Mouse (Mus musculus) layer of hippocampus, postnatal 14 days (tissue): Measurements from ENCODE around the gene Hoxc4. TPM values are rescaled to one million over a fixed set of nuclear protein-coding genes. Genes with fewer than 3 reads are reported as not detected.

ENCODE experiments used
- DNase-seq, 2 experiments: peaks; one replicate each; pipeline ENCODE4 v3.0.0; 2021 to 2022; ENCODE audit warnings: low spot score in 2 of 2, mixed read lengths in 1 of 2
- total RNA-seq, 2 experiments: library from RNA; stranded (reverse); gene quantifications; 2 replicates each; pipeline ENCODE4 v1.2.3; 2021

The Hoxc4 gene
- total RNA-seq, 2 experiments from 2014 or later: not detected

DNA sequence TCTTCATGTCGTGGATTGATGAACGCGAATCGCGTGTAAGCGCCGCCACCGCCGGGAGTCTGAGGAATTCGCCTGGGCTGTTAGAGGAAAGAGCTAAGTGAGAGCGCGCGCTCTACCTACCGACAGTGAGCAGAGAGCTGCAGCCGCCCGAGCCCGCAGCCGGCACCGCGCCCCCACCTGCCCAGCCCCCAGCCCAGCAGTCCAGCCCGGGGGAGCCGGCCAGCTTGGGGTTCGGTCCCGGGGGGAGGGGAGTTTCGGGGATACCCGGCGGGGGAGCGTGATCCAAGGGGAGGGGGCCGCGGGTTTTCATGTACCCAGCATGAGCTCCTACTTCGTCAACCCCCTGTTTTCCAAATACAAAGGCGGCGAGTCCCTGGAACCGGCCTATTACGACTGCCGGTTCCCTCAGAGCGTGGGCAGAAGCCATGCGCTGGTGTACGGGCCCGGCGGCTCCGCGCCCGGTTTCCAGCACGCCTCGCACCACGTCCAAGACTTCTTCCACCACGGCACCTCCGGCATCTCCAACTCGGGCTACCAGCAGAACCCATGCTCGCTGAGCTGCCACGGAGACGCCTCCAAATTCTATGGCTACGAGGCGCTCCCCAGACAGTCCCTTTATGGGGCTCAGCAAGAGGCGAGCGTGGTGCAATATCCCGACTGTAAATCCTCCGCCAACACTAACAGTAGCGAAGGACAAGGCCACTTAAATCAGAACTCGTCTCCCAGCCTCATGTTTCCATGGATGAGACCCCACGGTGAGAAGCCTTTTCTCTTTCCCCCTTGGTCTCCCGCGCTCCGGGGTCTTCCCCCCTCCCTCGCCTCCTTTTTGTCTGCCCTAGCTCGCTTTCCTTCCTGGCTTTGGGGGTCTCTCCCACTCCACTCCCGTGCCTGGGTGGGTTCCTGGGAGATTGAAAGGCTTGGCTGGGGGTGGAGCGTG lies 28.0 kb upstream of the Hoxc4 start, which contains the start of gene Hoxc8:
Gene Hoxc8, plus strand, starts transcription at position 147 of the 937 bp plus-strand sequence.
- DNase-seq: no peak

DNA sequence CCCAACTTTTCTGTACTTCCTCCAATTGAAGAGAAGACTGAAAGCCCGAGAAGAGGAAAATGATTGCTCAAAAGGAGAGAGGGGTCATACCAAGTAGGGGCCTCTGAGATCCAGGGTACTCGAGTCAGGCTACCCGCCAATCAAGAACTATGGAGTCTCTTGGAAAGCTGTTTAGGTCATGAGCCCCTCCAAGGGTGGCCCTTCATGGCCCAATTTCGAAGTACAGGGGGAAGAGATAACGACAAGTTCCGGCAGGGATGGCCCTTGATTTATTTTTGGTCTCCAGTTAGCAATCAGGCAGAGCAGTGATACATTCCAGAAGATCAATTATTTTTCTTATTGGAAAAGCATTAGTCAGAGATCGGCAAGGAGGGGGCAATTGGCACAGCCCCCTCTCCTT lies 27.0 kb upstream of the Hoxc4 start:
- no peak for DNase-seq

DNA sequence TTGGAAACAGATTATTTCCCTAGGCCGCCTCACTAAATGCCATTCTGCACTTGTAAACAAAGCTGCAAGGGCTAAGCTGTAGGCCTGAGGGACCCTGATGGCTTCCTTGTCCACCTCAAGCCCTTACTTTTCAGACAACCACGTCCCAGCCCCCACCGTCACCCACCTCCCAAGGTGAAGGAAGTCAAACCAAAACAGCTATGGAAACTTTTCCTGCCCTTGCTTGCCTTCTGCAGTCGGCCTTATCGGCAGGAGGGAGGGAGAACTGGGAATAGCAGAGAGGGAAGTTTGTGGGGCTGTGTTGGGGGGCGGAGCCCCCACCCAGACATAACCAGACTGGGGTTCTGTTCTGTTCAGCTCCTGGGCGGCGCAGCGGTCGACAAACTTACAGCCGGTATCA lies 26.5 kb upstream of the Hoxc4 start:
- DNase-seq: no peak

DNA sequence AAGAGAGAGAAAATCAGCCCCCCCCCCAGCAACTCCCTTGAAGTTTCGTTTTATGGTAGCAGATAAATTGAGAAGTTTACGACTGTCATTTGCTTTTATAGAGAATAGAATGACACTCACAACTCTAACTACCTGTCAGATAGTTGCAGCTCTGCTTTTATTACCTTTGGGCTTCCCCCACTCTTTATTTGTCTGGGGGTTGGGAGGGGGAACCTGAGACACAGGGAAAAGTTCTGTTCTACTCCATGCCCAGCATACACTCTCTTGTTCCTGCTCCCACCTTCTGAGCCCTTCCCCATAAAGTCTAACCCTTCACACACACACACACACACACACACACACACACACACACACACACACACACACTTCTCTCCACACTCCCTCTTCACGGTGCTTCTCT lies 25.9 kb upstream of the Hoxc4 start:
- no peak for DNase-seq

DNA sequence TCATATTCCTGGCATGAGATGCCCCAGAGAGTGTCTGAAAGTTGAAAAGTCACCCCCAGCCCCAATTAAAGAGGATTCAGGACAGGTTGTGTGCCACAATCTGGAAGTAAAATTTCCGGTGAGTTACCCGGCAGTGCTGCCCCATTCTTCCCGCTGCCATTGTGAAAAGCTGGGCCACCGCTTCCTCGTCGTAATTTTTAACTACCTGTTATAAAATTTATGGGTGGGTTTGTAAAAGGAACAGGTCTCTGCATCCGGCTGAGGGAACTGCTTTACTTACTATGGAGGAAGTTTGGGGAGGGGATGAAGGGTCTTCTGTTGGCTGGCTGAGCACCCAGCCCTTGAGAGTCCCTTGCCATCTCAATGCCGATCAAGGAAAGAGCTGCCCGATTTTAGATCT lies 22.2 kb upstream of the Hoxc4 start:
- no peak for DNase-seq

DNA sequence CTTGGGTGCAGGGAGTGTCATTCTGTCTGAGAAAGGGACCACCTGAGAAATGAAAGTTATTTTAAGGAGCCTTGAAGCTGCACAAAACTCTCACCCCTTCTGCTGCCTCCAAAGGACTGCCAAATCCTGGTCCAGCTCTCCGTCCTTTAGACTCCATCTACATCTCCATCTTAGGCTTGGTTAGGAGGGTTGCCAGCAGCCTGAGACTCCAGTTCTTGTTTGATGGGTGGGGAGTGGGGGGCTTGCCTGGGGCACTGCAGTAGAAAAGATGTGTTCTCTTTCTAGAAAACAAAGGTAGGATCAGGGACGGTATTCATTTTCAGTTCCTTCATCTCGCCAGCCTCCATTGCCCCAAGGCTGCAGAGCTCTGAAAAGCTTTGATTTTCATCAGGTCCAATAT lies 21.3 kb upstream of the Hoxc4 start:
- no peak for DNase-seq

DNA sequence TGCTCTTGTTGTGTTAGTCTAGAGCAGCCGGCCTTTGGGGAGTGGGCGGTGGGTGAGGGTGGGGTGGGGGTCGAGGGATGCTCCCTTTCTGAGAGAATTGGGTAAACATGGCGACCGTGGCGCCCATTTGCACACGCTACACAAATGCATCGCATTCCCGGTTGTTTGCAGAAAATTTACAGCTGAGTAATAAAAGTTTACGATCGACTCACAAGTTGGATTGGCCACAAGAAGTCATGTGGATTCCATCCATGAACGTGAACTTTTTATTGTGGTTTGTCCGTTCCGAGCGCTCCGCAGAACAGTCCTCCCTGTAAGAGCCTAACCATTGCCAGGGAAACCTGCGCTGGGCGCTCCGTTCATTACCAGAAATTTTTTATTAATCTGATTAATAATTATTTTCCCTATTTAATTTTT lies 20.8 kb upstream of the Hoxc4 start, which contains the start of gene Hoxc6:
Gene Hoxc6, plus strand, starts transcription at position 319 of the 417 bp plus-strand sequence.
- DNase-seq: no peak

DNA sequence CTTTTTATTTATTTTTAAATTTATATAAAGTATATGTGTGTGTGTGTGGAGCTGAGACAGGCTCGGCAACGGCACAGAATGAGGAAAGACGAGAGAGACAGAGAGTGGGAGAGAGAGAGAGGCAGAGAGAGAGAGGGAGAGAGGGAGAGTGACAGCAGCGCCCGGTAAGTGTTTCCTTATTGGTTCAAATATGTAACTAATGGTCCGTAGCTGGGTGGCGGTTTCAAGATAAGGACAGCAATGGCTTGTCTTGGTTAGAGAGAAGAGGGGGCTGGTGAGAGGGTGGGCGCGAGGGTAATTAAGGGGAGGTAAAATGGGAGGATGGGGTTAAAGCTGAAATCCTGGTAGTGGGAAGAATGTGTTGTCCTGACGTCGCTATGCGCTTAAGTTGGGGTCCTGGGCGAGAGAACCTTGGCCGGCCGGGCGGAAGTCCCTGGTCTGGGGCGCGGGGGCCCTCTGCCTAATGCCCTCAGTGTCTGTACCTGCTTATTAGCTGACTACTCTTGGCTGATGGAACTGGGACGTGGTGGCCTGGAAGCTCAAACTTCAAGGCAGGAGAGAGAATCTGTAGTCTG lies 20.0 kb upstream of the Hoxc4 start:
- DNase-seq: no peak

DNA sequence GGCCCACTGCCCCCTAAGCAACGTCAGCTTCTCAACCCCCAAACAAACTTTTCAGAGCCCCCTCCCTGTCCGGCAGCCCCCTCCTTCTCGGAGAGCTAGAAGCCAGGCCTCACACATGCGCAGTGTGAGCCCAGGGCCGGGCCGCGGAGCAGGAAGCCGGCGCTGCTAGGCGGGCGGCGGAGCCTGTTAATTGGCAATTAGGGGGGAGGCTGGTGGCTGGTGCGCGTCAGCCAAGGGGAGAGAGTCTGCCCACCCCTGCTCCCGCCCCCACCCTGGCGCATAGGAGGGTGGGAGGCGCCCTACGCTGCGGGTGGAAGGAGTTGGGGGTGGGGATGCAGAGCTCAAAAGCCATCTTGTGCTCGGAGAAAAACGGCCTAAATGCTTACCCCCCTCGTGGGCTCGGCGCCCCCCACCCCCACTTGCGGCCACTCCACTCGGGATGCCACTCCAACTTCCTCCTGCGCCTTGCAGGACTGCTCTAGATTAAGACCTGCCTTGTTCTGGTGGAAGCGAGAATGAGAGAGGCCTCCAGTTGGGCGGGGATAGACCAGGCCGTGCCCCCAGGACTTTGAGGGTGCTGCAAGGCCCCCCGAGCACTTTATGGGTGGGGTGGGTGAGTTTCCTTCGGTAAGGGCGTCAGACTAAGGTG lies 19.4 kb upstream of the Hoxc4 start:
- peak in 1 of 2 experiments; percentile 47 for DNase-seq

DNA sequence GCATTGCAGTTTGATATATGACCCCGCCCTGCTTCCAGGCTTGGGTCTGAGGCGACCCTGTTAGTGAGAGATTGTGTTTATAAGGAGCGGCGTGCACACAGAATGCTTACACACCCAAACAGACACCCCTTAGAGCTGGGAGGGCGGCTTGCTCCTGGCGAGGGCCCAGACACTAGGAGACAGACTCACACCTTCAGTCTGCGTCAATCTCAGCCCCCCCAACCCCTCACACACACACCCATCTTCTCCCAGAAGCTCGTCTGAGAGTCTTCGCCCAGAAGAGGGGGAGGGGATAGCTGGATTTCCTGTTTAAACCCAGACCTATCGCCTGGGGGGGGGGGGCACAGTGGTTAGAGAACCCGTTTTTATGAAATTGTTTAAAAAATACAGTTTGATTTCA lies 18.8 kb upstream of the Hoxc4 start:
- no peak for DNase-seq

DNA sequence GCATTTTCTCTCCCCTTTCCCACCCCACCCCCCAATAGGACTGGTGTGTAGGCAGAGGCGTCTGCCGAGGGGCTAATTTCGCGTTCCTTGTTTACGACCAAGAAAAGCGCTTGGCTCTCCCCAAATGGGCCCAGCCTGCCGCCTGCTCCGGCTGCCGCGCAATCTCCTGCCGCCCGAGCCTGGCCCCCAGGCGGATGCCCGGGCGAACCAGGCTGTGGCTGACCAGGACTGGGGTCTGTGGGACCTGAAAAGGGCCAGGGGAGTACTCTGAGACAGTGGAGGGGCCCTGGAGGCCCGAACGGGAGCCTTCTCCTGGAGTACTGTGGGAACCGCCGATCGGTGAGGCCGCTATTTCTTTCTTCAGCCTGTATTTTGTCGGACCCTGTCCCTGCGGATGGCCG lies 18.2 kb upstream of the Hoxc4 start:
- no peak for DNase-seq

DNA sequence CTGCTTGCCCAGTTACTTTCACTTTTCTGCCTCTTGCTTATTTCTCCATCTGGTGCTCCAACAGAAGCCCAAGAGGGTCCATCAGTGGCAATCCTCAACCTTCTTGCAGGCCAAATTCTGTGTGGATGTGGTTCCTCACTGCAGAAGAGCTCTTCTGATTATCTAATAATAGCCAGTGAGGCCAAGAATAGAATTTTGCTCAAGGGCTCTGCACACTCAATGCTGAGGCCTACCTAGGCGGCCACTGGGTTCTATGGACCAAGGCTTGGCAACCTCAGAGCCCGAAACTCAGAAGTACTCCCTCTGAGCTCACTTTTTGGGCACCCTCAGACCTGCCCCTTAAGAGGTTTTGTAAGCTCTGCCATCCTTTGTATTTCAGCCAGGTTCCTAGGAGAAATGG lies 17.4 kb upstream of the Hoxc4 start:
- no peak for DNase-seq

DNA sequence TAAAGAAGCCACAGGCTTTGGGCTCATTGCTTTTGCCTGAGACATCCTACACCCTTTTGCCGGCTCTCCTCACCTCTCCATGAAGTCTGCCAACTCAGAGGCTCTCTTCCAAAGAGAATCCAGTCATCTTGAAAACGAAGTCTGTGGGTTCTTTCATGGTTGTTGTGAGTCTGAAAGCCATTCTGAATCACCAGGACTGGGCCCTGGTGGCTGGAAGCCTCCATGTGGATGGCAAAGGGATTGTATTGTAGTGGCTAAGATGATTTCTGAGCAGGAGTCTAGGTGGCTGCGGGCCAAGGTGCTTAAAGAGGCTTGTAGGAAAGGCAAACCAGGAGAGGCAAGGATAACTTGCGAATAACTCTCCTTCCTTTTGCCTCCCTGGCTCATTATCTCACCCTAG lies 16.6 kb upstream of the Hoxc4 start:
- no peak for DNase-seq

DNA sequence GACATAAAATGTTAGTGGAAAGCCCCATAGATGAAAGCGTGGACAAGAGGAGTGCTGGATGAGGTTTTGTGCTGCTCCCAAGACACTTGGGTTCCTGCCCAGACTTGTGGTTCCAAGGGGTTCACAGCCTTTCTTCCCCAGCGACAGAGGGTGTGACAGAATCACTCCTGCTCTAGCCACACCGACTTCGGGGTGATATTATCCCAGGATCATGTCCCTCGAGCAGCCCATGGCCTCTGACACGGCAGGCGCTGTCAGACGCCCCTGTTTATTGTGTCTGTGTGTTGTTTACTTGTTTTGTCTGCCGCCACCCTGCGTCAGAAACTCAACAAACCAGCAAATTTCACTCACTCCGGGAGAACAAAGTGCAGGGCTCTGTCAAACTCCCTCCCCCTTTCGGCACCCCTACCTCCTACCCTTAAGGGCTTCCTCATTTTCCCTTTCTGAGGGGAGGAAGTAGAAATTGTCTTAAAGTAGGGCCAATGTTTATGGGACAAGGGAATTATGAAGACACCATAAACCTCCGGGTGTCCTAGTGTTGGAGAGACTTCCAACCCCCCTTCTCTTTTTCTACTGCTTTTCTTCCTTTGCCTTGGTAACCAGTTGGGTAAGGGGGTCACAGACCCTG lies 15.8 kb upstream of the Hoxc4 start:
- DNase-seq: no peak

DNA sequence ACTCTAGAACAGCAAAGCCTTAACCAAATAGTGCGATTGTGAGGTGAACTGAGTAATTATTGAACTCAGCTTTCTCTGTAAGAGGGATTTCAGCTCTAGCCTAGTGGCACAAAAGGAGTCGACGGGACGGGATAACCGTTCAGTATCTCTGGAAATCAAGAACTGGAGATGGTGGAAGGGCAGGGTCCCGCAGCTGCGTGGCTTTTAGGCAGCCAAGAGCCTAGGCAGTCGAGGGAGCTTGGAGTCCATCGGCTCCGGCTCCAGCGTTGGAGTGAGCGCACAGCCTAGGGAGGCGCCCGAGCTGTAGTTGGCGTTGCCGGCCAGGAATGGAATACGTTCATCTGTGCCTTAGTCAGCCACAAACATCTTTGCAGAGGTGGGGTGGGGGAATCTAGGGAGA lies 13.4 kb upstream of the Hoxc4 start:
- DNase-seq: no peak

DNA sequence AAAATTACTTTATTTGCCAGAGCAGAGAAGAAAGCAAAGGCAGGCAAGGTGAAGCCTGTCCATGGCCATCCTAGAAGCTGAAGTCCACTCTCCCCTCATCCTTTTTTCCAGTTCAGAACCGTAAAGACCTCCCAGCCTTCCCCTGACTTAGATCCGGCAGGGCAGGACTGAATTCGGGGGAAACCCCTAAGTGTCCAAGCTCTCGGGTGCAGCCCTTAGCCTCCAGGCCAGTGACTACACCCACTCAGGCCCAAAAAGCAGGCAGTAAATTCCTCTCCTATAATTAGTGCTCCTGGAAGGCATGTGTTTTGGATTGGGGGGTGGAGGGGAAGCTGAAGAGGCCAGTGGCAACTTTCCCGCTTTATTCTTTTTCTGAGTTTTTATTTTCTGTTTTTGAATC lies 12.9 kb upstream of the Hoxc4 start:
- no peak for DNase-seq

DNA sequence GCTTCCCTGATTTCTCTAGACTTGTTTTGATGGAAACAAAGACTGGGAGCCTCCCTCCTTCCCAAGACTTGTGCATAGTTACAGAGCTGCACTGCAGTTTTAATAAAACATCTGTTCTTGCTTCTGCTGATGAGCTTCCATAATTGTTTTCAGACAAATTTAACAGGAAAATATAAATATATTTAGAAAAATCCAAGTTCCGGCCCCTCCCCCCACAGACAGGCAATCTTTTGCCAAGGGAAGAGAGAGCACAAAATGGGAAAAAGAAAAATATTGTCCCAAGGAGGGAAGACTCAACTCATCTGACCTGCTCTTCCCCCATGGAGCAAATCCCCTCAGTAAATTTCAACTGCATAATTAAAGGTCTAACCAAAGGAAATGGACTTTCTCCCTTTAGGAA lies 12.4 kb upstream of the Hoxc4 start:
- no peak for DNase-seq

DNA sequence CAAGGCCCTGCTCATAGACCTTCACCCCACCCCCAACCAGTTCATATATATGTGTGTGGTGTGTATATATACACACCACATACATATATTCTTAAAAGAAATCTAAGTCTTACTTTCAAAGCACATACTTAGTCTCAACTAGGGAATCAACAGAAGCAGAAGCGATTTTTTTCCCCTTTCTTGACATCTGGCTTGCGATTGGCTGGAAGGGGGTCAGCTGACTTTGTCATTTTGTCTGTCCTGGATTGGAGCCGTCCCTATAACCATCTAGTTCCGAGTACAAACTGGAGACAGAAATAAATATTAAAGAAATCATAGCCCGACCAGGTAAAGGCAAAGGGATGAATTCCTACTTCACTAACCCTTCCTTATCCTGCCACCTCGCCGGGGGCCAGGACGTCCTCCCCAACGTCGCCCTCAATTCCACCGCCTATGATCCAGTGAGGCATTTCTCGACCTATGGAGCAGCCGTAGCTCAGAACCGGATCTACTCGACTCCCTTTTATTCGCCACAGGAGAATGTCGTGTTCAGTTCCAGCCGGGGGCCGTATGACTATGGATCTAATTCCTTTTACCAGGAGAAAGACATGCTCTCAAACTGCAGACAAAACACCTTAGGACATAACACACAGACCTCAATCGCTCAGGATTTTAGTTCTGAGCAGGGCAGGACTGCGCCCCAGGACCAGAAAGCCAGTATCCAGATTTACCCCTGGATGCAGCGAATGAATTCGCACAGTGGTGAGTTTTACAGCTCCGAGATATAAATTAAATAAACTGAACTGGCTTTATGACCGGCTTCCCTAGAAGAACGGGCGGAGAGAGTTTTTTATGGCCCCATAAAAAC lies 9.2 kb upstream of the Hoxc4 start:
- DNase-seq: no peak

DNA sequence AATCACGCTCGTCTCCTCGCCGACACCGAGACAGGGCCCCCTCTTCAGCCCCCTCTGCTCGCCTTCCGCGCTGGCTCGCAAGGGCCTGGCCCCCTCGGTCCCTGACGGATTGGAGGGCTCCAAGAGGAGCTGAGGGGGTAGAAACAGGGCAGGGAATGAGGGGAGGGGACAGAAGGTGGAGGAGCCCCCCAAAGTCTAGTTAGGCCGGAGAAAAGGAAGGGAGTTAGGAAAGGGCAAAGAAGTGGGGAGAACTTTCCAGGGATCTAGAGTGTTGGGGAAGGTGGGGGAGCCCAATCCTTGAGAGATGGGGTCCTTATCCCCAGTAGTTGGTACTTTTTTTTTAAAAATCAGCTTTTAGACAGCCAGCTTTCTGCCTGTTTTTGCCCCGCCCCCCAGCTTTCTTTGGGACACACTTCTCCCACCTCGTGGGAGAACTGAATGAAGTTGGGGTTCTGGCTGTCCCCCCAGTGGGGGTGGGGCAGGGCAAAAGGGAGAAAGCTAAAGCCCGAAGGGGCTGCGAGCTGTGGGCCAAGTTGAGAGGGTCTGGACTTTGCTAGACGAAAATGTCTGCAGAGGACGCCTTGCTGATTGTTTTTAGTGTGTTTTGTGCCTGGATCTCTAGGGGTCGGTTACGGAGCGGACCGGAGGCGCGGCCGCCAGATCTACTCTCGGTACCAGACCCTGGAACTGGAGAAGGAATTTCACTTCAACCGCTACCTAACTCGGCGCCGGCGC lies 8.5 kb upstream of the Hoxc4 start:
- no peak for DNase-seq
